Mouse (Mus musculus) testis, adult 2 months (tissue): ENCODE measurements around the gene Adcy1. TPM values are rescaled to one million over a fixed set of nuclear protein-coding genes. Genes with fewer than 3 reads are reported as not detected.

ENCODE experiments used
- H3K27ac ChIP-seq: fragments of 200-500 bp; 2 replicates; pipeline ENCODE4 v1.5.1; 2012; ENCODE audit warnings: low read depth, low read length; ENCODE audit not compliant: control insufficient read depth, insufficient read depth
- H3K27me3 ChIP-seq: fragments of 200-500 bp; 2 replicates; pipeline ENCODE4 v1.6.1; 2012; ENCODE audit warnings: mild to moderate bottlenecking, low read length, moderate library complexity; ENCODE audit not compliant: control insufficient read depth, insufficient read depth
- H3K36me3 ChIP-seq: fragments of 200-500 bp; 2 replicates; pipeline ENCODE4 v1.6.1; 2012; ENCODE audit warnings: mild to moderate bottlenecking, low read length; ENCODE audit not compliant: control insufficient read depth, insufficient read depth
- H3K4me1 ChIP-seq: fragments of 200-500 bp; 2 replicates; pipeline ENCODE4 v1.6.1; 2012; ENCODE audit warnings: low read length; ENCODE audit not compliant: control insufficient read depth, insufficient read depth
- H3K4me3 ChIP-seq: fragments of 200-500 bp; 2 replicates; pipeline ENCODE4 v1.5.1; 2012; ENCODE audit warnings: low read depth, mild to moderate bottlenecking, low read length, moderate library complexity, mixed read lengths; ENCODE audit not compliant: control insufficient read depth
- CTCF ChIP-seq: fragments of 200-500 bp; IDR thresholded peaks from 2 replicates; pipeline ENCODE4 v1.5.1; 2012; ENCODE audit warnings: low read depth, mild to moderate bottlenecking, inconsistent platforms, low read length, moderate library complexity; ENCODE audit not compliant: control insufficient read depth, insufficient read depth, insufficient replicate concordance
- POLR2A ChIP-seq: fragments of 200-500 bp; IDR thresholded peaks from 2 replicates; pipeline ENCODE4 v1.6.1; 2012; ENCODE audit warnings: low read depth, mild to moderate bottlenecking, inconsistent platforms, low read length, moderate library complexity; ENCODE audit not compliant: control insufficient read depth
- polyA plus RNA-seq: library from polyadenylated mRNA; depleted of rRNA; stranded (reverse); fragments of >200 nt; gene quantifications from 2 replicates; pipeline ENCODE4 v1.2.3, GENCODE M21; 2012

Adcy1 gene
- polyA plus RNA-seq, 1 experiment: 0.47 TPM

GRCm38 (mm10) chr11:7129319-7130051 lies 66.2 kb downstream of the Adcy1 start:
- H3K4me3 ChIP-seq: no peak overlapping the region
- no peaks in the 10 kb centered on the region for H3K36me3 ChIP-seq
- no peak overlapping the region for H3K27ac ChIP-seq
- no peaks in the 10 kb centered on the region for H3K27me3 ChIP-seq
- H3K4me1 ChIP-seq: no peaks in the 10 kb centered on the region
- TF ChIP-seq CTCF: no peak
- no peak for TF ChIP-seq POLR2A

GRCm38 (mm10) chr11:7132736-7133387 lies 69.6 kb downstream of the Adcy1 start:
- TF ChIP-seq POLR2A (no peak), CTCF (no peak)
- Histone ChIP-seq H3K4me1 (no peaks in the 10 kb centered on the region), H3K36me3 (no peaks in the 10 kb centered on the region), H3K27me3 (no peaks in the 10 kb centered on the region), H3K4me3 (no peak overlapping the region), H3K27ac (no peak overlapping the region)

GRCm38 (mm10) chr11:7133736-7134135 lies 70.4 kb downstream of the Adcy1 start:
- H3K4me3 ChIP-seq: no peak overlapping the region
- no peaks in the 10 kb centered on the region for H3K4me1 ChIP-seq
- no peaks in the 10 kb centered on the region for H3K36me3 ChIP-seq
- no peaks in the 10 kb centered on the region for H3K27me3 ChIP-seq
- no peak overlapping the region for H3K27ac ChIP-seq
- no peak for TF ChIP-seq CTCF
- no peak for TF ChIP-seq POLR2A

GRCm38 (mm10) chr11:7134319-7134718 lies 71.0 kb downstream of the Adcy1 start:
- no peak overlapping the region for H3K27ac ChIP-seq

GRCm38 (mm10) chr11:7135301-7135700 lies 72.0 kb downstream of the Adcy1 start:
- H3K36me3 ChIP-seq: no peaks in the 10 kb centered on the region
- no peaks in the 10 kb centered on the region for H3K4me1 ChIP-seq
- no peak overlapping the region for H3K27ac ChIP-seq
- no peaks in the 10 kb centered on the region for H3K27me3 ChIP-seq
- TF ChIP-seq POLR2A (no peak), CTCF (no peak)
- no peak overlapping the region for H3K4me3 ChIP-seq

More at GRCm38 (mm10) chr11:7134319-7134718, 71.0 kb downstream of the Adcy1 start:
- Histone ChIP-seq H3K36me3 (no peaks in the 10 kb centered on the region), H3K27me3 (no peaks in the 10 kb centered on the region), H3K4me3 (no peak overlapping the region), H3K4me1 (no peaks in the 10 kb centered on the region)
- no peak for TF ChIP-seq POLR2A
- no peak for TF ChIP-seq CTCF

- TF ChIP-seq CTCF (no peak), POLR2A (no peak)
- Histone ChIP-seq H3K27me3 (no peaks in the 10 kb centered on the region), H3K36me3 (no peaks in the 10 kb centered on the region), H3K4me3 (no peak overlapping the region), H3K27ac (no peak overlapping the region), H3K4me1 (no peaks in the 10 kb centered on the region)
Observed at GRCm38 (mm10) chr11:7135763-7136162, 72.5 kb downstream of the Adcy1 start.

- Histone ChIP-seq H3K4me1 (no peaks in the 10 kb centered on the region), H3K36me3 (no peaks in the 10 kb centered on the region), H3K27ac (no peak overlapping the region), H3K27me3 (no peaks in the 10 kb centered on the region), H3K4me3 (no peak overlapping the region)
- TF ChIP-seq CTCF (no peak), POLR2A (no peak)
Observed at GRCm38 (mm10) chr11:7136246-7136855, 73.1 kb downstream of the Adcy1 start.
